Mouse (Mus musculus) embryonic facial prominence, embryonic 10.5 days (tissue): ENCODE results near the gene Zcchc13. TPM values are rescaled to one million over a fixed set of nuclear protein-coding genes. Genes with fewer than 3 reads are reported as not detected.
"Not testable (repeated sequence)": the region's sequence is repeated elsewhere in the genome, so short reads cannot be mapped to it uniquely, and the experiment has no call there.

Source experiments
- DNase-seq: peaks from one replicate; pipeline ENCODE4 v3.0.0-alpha.2; 2017; ENCODE audit warnings: low spot score
- H3K27ac ChIP-seq: fragments of 300-500 bp; sonication (generic); replicated peaks from 2 replicates; pipeline ENCODE4 v1.5.1; 2016; ENCODE audit warnings: mild to moderate bottlenecking
- H3K27me3 ChIP-seq: fragments of 300-500 bp; sonication (generic); replicated peaks from 2 replicates; pipeline ENCODE4 v1.6.1; 2016; ENCODE audit warnings: low read depth, mild to moderate bottlenecking; ENCODE audit not compliant: poor library complexity, severe bottlenecking
- H3K36me3 ChIP-seq: fragments of 300-500 bp; sonication (generic); replicated peaks from 2 replicates; pipeline ENCODE4 v1.6.1; 2016; ENCODE audit warnings: mild to moderate bottlenecking, moderate library complexity
- H3K4me1 ChIP-seq: fragments of 300-500 bp; sonication (generic); 2 replicates; pipeline ENCODE4 v1.6.1; 2016
- H3K4me3 ChIP-seq: fragments of 300-500 bp; sonication (generic); 2 replicates; pipeline ENCODE4 v1.5.1; 2016; ENCODE audit warnings: mild to moderate bottlenecking, moderate library complexity
- H3K9me3 ChIP-seq: fragments of 300-500 bp; sonication (generic); 2 replicates; pipeline ENCODE4 v1.6.1; 2016; ENCODE audit warnings: mild to moderate bottlenecking
- WGBS: fragments of 180-500 bp; shearing (Covaris S2); methylation state at CpG from one replicate; pipeline ENCODE4 v1.1.7; 2016; 5-methylcytosine and 5-hydroxymethylcytosine counted together
- polyA plus RNA-seq: library from polyadenylated mRNA; unstranded; fragments of >200 nt; fragmentation: Nextera tagmentation; extraction: Ambion mirVana; gene quantifications from 2 replicates; pipeline ENCODE4 v1.2.1, GENCODE M21; 2016

The Zcchc13 gene
- polyA plus RNA-seq, 1 experiment from 2014 or later = not detected

GRCm38 (mm10) chrX:103658985-103659384 lies 28.6 kb downstream of the Zcchc13 start:
- Histone ChIP-seq H3K36me3 (no peaks in the 10 kb centered on the region), H3K4me1 (no peaks in the 10 kb centered on the region), H3K9me3 (peaks cover 3% of the 10 kb centered on the region; the same call in 1 of the 2 replicates), H3K4me3 (no peak overlapping the region), H3K27ac (no peak overlapping the region), H3K27me3 (peaks cover 75% of the 10 kb centered on the region)
- no peak for DNase-seq
- 65% methylated on average over 4 of the region's 4 CpGs for WGBS

- H3K9me3 ChIP-seq, H3K4me1 ChIP-seq, H3K4me3 ChIP-seq, DNase-seq, H3K36me3 ChIP-seq, H3K27ac ChIP-seq: not testable (repeated sequence)
- 88% methylated on average over 10 of the region's 10 CpGs for WGBS
- peaks cover 70% of the 10 kb centered on the region for H3K27me3 ChIP-seq
These were observed 34.1 kb downstream of the Zcchc13 start for GRCm38 (mm10) chrX:103664445-103664844.

- Histone ChIP-seq H3K9me3 (no peaks in the 10 kb centered on the region), H3K27me3 (peaks cover 57% of the 10 kb centered on the region), H3K4me1 (no peaks in the 10 kb centered on the region), H3K36me3 (no peaks in the 10 kb centered on the region), H3K27ac (no peak overlapping the region), H3K4me3 (no peak overlapping the region)
- no peak for DNase-seq
These were observed 39.9 kb downstream of the Zcchc13 start for GRCm38 (mm10) chrX:103670245-103670644.

- 80% methylated on average over 3 of the region's 3 CpGs for WGBS
- Histone ChIP-seq H3K36me3 (no peaks in the 10 kb centered on the region), H3K4me3 (no peak overlapping the region), H3K27ac (no peak overlapping the region), H3K27me3 (peaks cover 56% of the 10 kb centered on the region), H3K4me1 (no peaks in the 10 kb centered on the region), H3K9me3 (no peaks in the 10 kb centered on the region)
- DNase-seq = no peak
These were observed 43.4 kb downstream of the Zcchc13 start for GRCm38 (mm10) chrX:103673761-103674160.

GRCm38 (mm10) chrX:103674674-103675073 lies 44.3 kb downstream of the Zcchc13 start:
- Histone ChIP-seq H3K27me3 (peaks cover 65% of the 10 kb centered on the region), H3K9me3 (no peaks in the 10 kb centered on the region), H3K4me1 (no peaks in the 10 kb centered on the region), H3K36me3 (no peaks in the 10 kb centered on the region), H3K27ac (no peak overlapping the region), H3K4me3 (no peak overlapping the region)
- whole genome bisulfite sequencing = 22% methylated on average over 2 of the region's 2 CpGs
- DNase-seq = no peak

Other genes starting within 250 kb of the Zcchc13 start
- 0.44 TPM in 1 of 2 replicates, not detected in the other for gene Tsx, start 216.1 kb upstream of the Zcchc13 start, polyA plus RNA-seq
- not detected in 2 replicates for gene Gm26992, start 208.6 kb upstream of the Zcchc13 start, polyA plus RNA-seq
- gene Slc16a2, start 191.4 kb downstream of the Zcchc13 start, polyA plus RNA-seq = 8.2 and 9.9 TPM in 2 replicates